Mouse (Mus musculus): Measurements from ENCODE around the gene Trim8.

GRCm38 (mm10) chr19:46504822-46505417 is 3.4 kb downstream of the Trim8 start:
- TF ChIP-seq POLR2A (IDR thresholded peaks at IDR 0.05; ENCODE audit: borderline replicate concordance, extremely low read depth, low read depth, low read length) (no peak; the same call in 1 of the 2 replicates), CTCF (IDR thresholded peaks at IDR 0.05; ENCODE audit: insufficient read depth, low read length) (no peak)
